9 mouse cellular contexts compared by ENCODE assay signal in genomic region chr3:107081227-107081626, GRCm38 (mm10). TPM values are rescaled to one million over a fixed set of nuclear protein-coding genes. Genes with fewer than 3 reads are reported as not detected.
DNase-seq lines count a peak whose midpoint lies in the region; ATAC-seq lines count a peak whose summit lies in the region.
"Had no signal": no experiment of that assay in that cellular context is flagged by ENCODE, and none has a peak within 500 bp of the region (broad histone marks: within the 10 kb centered on the region; RNA-seq: fewer than 3 reads in every experiment).

No protein-coding gene starts in this region.

- H3K9ac ChIP-seq in embryonic facial prominence, embryonic 11.5 days (replicated peaks; ENCODE audit: low read length) = no peak overlapping the region
- H3K9ac ChIP-seq in midbrain, embryonic 14.5 days (replicated peaks; ENCODE audit: low read length) = no peak overlapping the region

- DNase-seq in embryonic facial prominence, embryonic 11.5 days (ENCODE audit: low spot score) = peak; percentile 45
- DNase-seq in embryonic facial prominence, embryonic 10.5 days (ENCODE audit: low spot score) = no peak
- DNase-seq in left cerebral cortex, postnatal 25 days (ENCODE audit: low spot score in 2 of 2) = peak; percentile 34 to 59
- DNase-seq in left cerebral cortex, adult 8-10 months (ENCODE audit: low spot score in 2 of 2) = no peak
- DNase-seq in cerebellum, adult 9-11 months = peak; percentile 27
- peak; percentile 82 for DNase-seq in midbrain, embryonic 14.5 days
- DNase-seq in MN1 (ENCODE audit: low spot score) = no peak

- H3K27me3 ChIP-seq in embryonic facial prominence, embryonic 11.5 days (ENCODE audit: control insufficient read depth, insufficient read depth, low read length) = no peaks in the 10 kb centered on the region
- no peaks in the 10 kb centered on the region for H3K27me3 ChIP-seq in embryonic facial prominence, embryonic 10.5 days (replicated peaks; ENCODE audit: low read depth, poor library complexity, severe bottlenecking)
- H3K27me3 ChIP-seq in midbrain, embryonic 14.5 days (ENCODE audit: control insufficient read depth, insufficient read depth, low read length) = no peaks in the 10 kb centered on the region

- no peak overlapping the region for H3K4me2 ChIP-seq in embryonic facial prominence, embryonic 11.5 days (ENCODE audit: low read depth, low read length)
- no peak overlapping the region for H3K4me2 ChIP-seq in midbrain, embryonic 14.5 days (ENCODE audit: low read length)

- no peaks in the 10 kb centered on the region for H3K9me3 ChIP-seq in embryonic facial prominence, embryonic 11.5 days (replicated peaks; ENCODE audit: control insufficient read depth, low read length)
- no peaks in the 10 kb centered on the region for H3K9me3 ChIP-seq in embryonic facial prominence, embryonic 10.5 days
- H3K9me3 ChIP-seq in midbrain, embryonic 14.5 days (ENCODE audit: control insufficient read depth, low read length) = no peaks in the 10 kb centered on the region

- no peak overlapping the region for H3K27ac ChIP-seq in embryonic facial prominence, embryonic 11.5 days (replicated peaks; ENCODE audit: low read depth, low read length)
- no peak overlapping the region for H3K27ac ChIP-seq in embryonic facial prominence, embryonic 10.5 days (replicated peaks)
- H3K27ac ChIP-seq in midbrain, embryonic 14.5 days (replicated peaks; ENCODE audit: low read depth, low read length) = no peak overlapping the region
- H3K27ac ChIP-seq: macrophage had no signal

- no peaks in the 10 kb centered on the region for H3K4me1 ChIP-seq in embryonic facial prominence, embryonic 11.5 days (ENCODE audit: control insufficient read depth, insufficient read depth, low read length)
- no peaks in the 10 kb centered on the region for H3K4me1 ChIP-seq in embryonic facial prominence, embryonic 10.5 days
- H3K4me1 ChIP-seq in midbrain, embryonic 14.5 days (ENCODE audit: control insufficient read depth, insufficient read depth, low read length) = no peaks in the 10 kb centered on the region; the same call in 1 of the 2 replicates

- WGBS in embryonic facial prominence, embryonic 11.5 days = 28% methylated on average over 3 of the region's 3 CpGs
- 24% methylated on average over 3 of the region's 3 CpGs for WGBS in embryonic facial prominence, embryonic 10.5 days
- 26% methylated on average over 3 of the region's 3 CpGs for WGBS in midbrain, embryonic 14.5 days

- no peak overlapping the region for H3K4me3 ChIP-seq in embryonic facial prominence, embryonic 11.5 days (ENCODE audit: low read depth, low read length)
- H3K4me3 ChIP-seq in embryonic facial prominence, embryonic 10.5 days = no peak overlapping the region
- H3K4me3 ChIP-seq in midbrain, embryonic 14.5 days (replicated peaks; ENCODE audit: low read depth, low read length) = no peak overlapping the region

- intact Hi-C loops in left cerebral cortex, postnatal 25 days (cut with DNase I) = loop anchor here (1.0 kb wide), 2 partner anchors 141 to 178 kb away; no protein-coding TSS in a partner anchor

- H3K36me3 ChIP-seq in embryonic facial prominence, embryonic 11.5 days (replicated peaks; ENCODE audit: control insufficient read depth, insufficient read depth, low read depth, low read length) = no peaks in the 10 kb centered on the region
- H3K36me3 ChIP-seq in embryonic facial prominence, embryonic 10.5 days (replicated peaks) = no peaks in the 10 kb centered on the region
- no peaks in the 10 kb centered on the region for H3K36me3 ChIP-seq in midbrain, embryonic 14.5 days (ENCODE audit: control insufficient read depth, insufficient read depth, low read length)

- ATAC-seq in embryonic facial prominence, embryonic 11.5 days (replicated peaks; ENCODE audit: insufficient number of reproducible peaks, low FRiP score, low TSS enrichment, low read depth) = no peak
- ATAC-seq in midbrain, embryonic 14.5 days (ENCODE audit: low FRiP score, low TSS enrichment) = no peak
- ATAC-seq in erythroid progenitor cell, adult 5-6 weeks (replicated peaks; ENCODE audit: low FRiP score, poor library complexity, severe bottlenecking) = no peak

RNA-seq across cellular contexts. Expression of gene Kcna2, which starts 19.7 kb away (rescaled TPM):
- polyA plus RNA-seq in embryonic facial prominence, embryonic 11.5 days (2014; fragmentation: Nextera tagmentation; extraction: Ambion mirVana) = 0.20 and 0.24 TPM in 2 replicates
- polyA plus RNA-seq in embryonic facial prominence, embryonic 10.5 days (2016; fragmentation: Nextera tagmentation; extraction: Ambion mirVana) = 0.02 and 0.03 TPM in 2 replicates
- total RNA-seq in left cerebral cortex, postnatal 25 days (2021) = 100 to 1,000 TPM; 140 to 147 TPM
- total RNA-seq in left cerebral cortex, adult 8-10 months (2022) = 100 to 1,000 TPM; 121 to 161 (median 143) TPM
- polyA plus RNA-seq in midbrain, embryonic 14.5 days (2014; fragmentation: Nextera tagmentation; extraction: Ambion mirVana) = 1.5 and 2.0 TPM in 2 replicates
- total RNA-seq in erythroid progenitor cell, adult 5-6 weeks (2015; ENCODE audit: low replicate concordance) = 2.1 and 2.5 TPM in 2 replicates
- total RNA-seq in erythroid progenitor cell, adult 5-6 weeks (2017; ENCODE audit: low replicate concordance) = 0.61 and 1.5 TPM in 2 replicates

RNA-seq across cellular contexts. Expression of gene Kcna3, which starts 45.3 kb away (rescaled TPM):
- 1.9 and 2.3 TPM in 2 replicates for polyA plus RNA-seq in embryonic facial prominence, embryonic 11.5 days (2014; fragmentation: Nextera tagmentation; extraction: Ambion mirVana)
- polyA plus RNA-seq in embryonic facial prominence, embryonic 10.5 days (2016; fragmentation: Nextera tagmentation; extraction: Ambion mirVana) = 2.1 and 2.3 TPM in 2 replicates
- 10 to 100 TPM; 31.0 to 31.8 TPM for total RNA-seq in left cerebral cortex, postnatal 25 days (2021)
- 10 to 100 TPM; 26.9 to 31.1 (median 27.7) TPM for total RNA-seq in left cerebral cortex, adult 8-10 months (2022)
- 13.1 and 16.0 TPM in 2 replicates for polyA plus RNA-seq in midbrain, embryonic 14.5 days (2014; fragmentation: Nextera tagmentation; extraction: Ambion mirVana)
- total RNA-seq in erythroid progenitor cell, adult 5-6 weeks (2015; ENCODE audit: low replicate concordance) = 7.5 TPM in 1 of 2 replicates, not detected in the other
- not detected in 2 replicates for total RNA-seq in erythroid progenitor cell, adult 5-6 weeks (2017; ENCODE audit: low replicate concordance)

Comparison
In these comparisons a context has a peak if more than half of its experiments do, and no peak if none do; other contexts are left out.
1. DNase-seq: peak in embryonic facial prominence, embryonic 11.5 days (single experiment), left cerebral cortex, postnatal 25 days (2 of 2), cerebellum, adult 9-11 months (single experiment) and midbrain, embryonic 14.5 days (single experiment); none in embryonic facial prominence, embryonic 10.5 days (single experiment), left cerebral cortex, adult 8-10 months (0 of 2) and MN1 (single experiment).
2. RNA of gene Kcna2, which starts 19.7 kb away (total RNA-seq): 121 to 161 TPM in left cerebral cortex, adult 8-10 months and 140 to 147 TPM in left cerebral cortex, postnatal 25 days; 0.61 to 2.5 TPM in erythroid progenitor cell, adult 5-6 weeks; every median in the first group is over 10 times any median in the second.